Mouse (Mus musculus) activated CD4-positive, CD25-positive, alpha-beta regulatory T cell, adult 4 months (primary cell): ENCODE results near the gene Krt6b. TPM values are rescaled to one million over a fixed set of nuclear protein-coding genes. Genes with fewer than 3 reads are reported as not detected.
"Not testable (repeated sequence)": the region's sequence is repeated elsewhere in the genome, so short reads cannot be mapped to it uniquely, and the experiment has no call there.

ENCODE experiments used
- ATAC-seq: one replicate; pipeline ENCODE4 v1.8.0; 2017
- polyA plus RNA-seq, 2 experiments: library from polyadenylated mRNA; unstranded; fragments of 100-300 nt; shearing (Covaris generic); gene quantifications; one replicate each; pipeline ENCODE4 v1.2.1; 2017

Krt6b gene
- under 1 TPM in 1 of 2 experiments, not detected in 1; 0.24 TPM for polyA plus RNA-seq

GRCm38 (mm10) chr15:101680187-101680586 is at the start of gene Krt6b:
Gene Krt6b (minus strand): TSS chr15:101680287.
- no peak for ATAC-seq

GRCm38 (mm10) chr15:101724686-101725085 is 44.6 kb upstream of the Krt6b start:
- no peak for ATAC-seq

- ATAC-seq: no peak
Measured at GRCm38 (mm10) chr15:101715831-101716230, 35.7 kb upstream of the Krt6b start.

- no peak for ATAC-seq
Measured at GRCm38 (mm10) chr15:101714356-101714755, 34.3 kb upstream of the Krt6b start.

GRCm38 (mm10) chr15:101713731-101714130 is 33.6 kb upstream of the Krt6b start:
- no peak for ATAC-seq

GRCm38 (mm10) chr15:101712720-101713119 is 32.6 kb upstream of the Krt6b start, which contains the start of gene Krt5:
Gene Krt5 (minus strand): TSS chr15:101712898.
- ATAC-seq: no peak

GRCm38 (mm10) chr15:101708683-101709082 is 28.6 kb upstream of the Krt6b start:
- ATAC-seq: no peak

DNA sequence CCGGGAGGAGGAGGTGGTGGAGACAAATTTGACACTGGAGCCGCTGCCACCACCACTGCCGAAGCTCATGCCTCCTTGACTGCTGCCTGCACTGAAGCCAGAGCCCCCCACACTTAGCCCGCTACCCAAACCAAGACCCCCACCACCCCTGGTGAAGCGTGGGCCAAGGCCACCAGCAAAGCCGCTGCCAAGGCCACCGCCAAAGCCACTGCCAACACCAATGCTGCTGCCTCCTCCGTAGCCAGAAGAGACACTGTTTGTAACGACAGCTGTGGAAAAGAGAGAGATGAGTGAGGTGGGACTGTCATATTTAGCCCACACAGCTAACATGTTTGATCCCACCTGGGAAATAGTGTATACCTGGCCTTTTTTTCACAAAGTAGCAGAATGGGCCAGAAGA is 27.4 kb upstream of the Krt6b start:
- ATAC-seq: no peak

GRCm38 (mm10) chr15:101704066-101704465 is 24.0 kb upstream of the Krt6b start:
- no peak for ATAC-seq

DNA sequence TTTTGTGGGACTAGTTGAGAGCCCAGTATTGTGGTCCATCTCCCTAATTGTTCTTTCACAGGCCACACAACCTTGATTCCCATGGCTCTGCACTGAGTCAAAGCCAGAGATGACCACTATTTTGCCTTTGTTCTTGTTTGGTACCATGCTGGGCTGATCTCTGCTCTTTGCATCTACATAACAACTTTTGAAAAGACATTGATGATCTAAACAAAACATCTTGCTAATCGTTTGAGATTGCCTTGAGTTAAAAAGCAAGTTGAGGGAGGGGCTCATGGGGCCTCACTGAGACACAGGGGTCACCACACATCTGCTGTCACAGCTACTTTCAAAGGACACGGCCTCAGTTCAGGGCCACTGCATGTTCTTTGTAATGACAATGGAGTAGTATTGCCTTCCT is 22.3 kb upstream of the Krt6b start:
- no peak for ATAC-seq

GRCm38 (mm10) chr15:101699866-101700265 is 19.8 kb upstream of the Krt6b start:
- ATAC-seq: no peak

- ATAC-seq: no peak
Measured at GRCm38 (mm10) chr15:101699192-101699591, 19.1 kb upstream of the Krt6b start.

GRCm38 (mm10) chr15:101697326-101698188 is 17.5 kb upstream of the Krt6b start:
- ATAC-seq: no peak

GRCm38 (mm10) chr15:101694207-101694606 is 14.1 kb upstream of the Krt6b start, which contains the start of gene Krt6a:
Gene Krt6a (minus strand): TSS chr15:101694307.
- no peak for ATAC-seq

- ATAC-seq: not testable (repeated sequence)
Measured at GRCm38 (mm10) chr15:101690460-101690859, 10.4 kb upstream of the Krt6b start.

DNA sequence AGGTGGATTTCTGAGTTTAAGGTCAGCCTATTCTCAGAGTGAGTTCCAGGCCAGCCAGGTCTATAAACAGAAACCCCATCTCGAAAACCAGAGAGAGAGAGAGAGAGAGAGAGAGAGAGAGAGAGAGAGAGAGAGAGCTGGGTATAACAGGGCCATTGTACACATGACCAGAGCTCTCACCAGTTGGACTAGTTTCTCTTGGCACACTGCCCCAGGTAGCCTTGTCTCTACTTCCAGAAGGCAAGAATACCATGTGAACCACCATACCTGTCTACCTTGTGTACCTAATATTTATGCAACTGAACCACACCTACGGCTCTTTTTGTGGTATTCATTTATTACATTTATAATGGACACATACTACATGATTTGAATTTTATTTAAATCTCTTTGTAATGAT is 8.1 kb upstream of the Krt6b start:
- no peak for ATAC-seq

DNA sequence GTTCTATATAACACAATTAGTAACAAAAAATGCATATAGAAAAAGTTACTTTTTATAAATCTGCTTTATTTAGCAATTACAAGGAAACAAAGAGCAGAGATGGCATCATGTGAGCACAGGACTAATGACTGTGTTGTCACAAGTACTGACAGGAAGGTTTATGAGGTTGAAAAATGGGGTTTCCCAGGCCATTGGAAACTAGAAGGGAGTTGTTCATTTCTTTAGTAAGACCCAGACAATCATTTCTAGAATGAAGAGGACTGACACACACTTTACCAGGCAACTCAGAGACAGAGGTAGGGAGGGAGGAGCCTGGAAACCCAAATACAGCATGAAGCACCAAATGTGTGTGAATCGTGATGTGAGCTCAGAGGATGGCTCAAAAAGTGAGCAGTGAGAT is 4.1 kb downstream of the Krt6b start:
- no peak for ATAC-seq

DNA sequence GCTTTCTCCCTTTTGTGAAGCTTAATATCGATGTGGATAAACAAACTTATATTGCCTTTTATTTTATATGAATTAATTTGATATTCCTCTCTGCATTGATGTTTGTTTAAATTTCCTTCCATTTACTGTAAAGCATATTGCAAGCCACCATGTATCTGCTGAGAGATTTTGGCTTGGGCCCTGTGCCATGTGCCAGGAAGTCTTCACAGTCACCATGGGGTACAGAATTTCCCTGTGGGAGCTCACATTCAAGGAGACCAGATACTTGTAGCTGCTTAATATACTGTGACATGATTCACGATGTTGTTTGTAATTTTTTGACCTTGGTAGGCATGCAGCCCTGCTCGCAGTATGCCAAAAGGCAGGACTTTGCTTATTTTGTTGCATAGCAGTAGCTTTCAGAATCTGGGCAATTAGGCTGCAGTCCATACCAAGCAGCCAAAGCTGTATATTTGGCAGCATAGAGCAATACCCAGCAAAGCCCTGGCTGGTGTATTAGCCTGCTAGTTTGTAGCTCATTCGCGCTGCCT is 27.3 kb downstream of the Krt6b start:
- no peak for ATAC-seq

- ATAC-seq: no peak
Measured at GRCm38 (mm10) chr15:101647280-101647679, 32.8 kb downstream of the Krt6b start, which contains the start of gene Gm5478. Gene Gm5478 (minus strand): TSS chr15:101647380.

DNA sequence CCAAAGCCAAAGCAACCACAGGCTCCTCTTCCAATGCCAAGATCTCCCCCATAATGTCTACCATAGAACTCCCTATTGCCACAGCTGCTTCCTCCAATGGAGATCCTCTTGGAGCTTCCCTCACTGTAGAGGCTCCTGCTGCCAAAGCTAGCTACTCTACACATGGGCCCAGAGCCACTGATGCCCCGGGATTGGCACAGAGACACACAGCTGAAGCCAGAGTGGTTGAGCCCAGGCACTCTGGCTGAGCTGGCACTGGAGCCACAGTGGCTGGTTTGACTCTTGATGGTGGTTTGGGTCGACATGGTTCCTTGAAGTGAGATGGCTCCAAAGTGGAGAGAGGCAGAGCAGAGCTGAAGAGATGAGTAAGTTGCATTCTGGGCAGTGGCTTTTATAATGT is 52.2 kb downstream of the Krt6b start, which contains the start of gene Gm5414:
Gene Gm5414 (minus strand): TSS at position 305 of the 400 bp plus-strand sequence.
- ATAC-seq: no peak
